Mouse (Mus musculus): ENCODE measurements around the gene Pon2.

The Pon2 gene

DNA sequence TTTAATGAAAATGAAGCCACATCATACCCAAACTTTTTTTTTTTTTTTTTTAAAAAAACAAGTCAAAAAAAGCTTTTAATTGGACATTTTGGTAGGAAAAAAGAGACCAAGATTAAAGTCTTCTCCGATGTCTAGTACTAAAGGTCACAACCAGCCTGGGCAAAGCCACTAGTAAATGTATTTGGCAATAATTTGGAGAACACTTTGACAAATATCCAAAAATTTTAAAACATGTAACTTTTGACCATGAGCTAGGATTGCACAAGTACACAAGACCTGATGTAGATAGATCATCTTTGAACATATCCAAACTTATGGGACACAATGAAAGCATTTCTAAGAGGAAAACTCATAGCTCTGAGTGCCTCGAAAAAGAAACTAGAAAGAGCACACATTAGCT is 74.7 kb downstream of the Pon2 start:
- 81% methylated on average over 2 of the region's 2 CpGs for WGBS

DNA sequence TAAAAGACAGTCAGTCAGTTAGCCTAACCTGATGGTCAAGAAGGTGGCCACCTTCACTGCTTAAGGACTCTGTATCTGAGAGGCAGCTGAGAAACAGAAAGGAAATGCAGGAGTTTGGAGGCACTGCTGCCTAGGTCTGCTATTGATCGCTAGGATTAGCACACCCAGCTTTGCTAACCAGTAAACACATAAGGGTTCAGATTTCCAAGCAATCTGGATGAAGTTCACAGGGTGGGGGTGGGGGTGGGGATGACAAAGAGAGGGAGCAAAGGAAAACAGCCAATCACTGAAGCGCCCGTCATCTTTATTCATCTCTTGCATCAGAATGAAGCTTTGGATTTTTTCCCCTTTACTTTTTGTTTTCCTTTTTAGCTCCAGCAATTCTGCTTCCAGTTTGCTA is 76.2 kb downstream of the Pon2 start:
- WGBS = 83% methylated on average over 3 of the region's 3 CpGs

DNA sequence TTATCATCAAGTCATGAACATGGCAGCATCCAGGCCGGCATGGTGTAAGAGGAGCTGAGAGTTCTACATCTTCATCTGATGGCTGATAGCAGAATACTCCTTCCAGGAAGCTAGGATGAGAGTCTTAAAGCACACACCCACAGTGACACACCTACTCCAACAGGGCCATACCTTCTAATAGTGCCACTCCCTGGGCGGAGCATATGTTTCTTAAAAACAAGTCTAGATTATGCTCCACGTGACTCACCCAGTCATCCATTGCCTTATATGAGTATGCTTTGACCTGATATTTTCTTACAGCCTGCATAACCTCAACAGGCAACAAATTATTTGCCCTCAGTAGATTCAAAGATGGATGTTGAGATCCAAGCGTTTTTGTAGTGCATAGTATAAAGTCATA is 80.1 kb downstream of the Pon2 start:
- WGBS = 96% methylated on average over 4 of the region's 4 CpGs

All from cerebral cortex, adult 2 months (tissue).